Mouse (Mus musculus) erythroblast, embryonic 14.5 days (primary cell): Measurements from ENCODE around the gene Ppp1r12c.

ENCODE experiments used
- GATA1 ChIP-seq: IDR thresholded peaks from 2 replicates; pipeline ENCODE4 v1.6.1; 2012; ENCODE audit warnings: low read length, inconsistent platforms, mixed read lengths
- TAL1 ChIP-seq: IDR thresholded peaks from 3 replicates; pipeline ENCODE4 v1.6.1; 2012; ENCODE audit warnings: low read length, inconsistent platforms, mixed read lengths

DNA sequence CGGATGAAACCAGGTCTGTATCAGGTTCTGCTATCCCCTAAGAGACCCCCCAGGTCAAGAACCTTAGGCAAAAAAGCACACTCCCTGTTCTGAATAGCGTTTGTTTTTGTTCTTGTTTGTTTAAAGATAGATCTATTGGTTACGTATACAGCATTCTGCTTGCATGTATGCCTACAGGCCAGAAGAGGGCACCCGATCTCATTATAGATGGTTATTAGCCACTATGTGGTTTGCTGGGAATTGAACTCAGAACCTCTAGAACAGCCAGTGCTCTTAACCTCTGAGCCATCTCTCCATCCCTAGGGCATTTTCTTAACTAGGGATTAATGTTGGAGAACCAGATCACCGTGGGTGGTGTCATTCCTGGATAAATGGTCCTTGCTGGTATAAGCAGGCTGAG lies 39.9 kb upstream of the Ppp1r12c start:
- no peak for TF ChIP-seq GATA1
- TF ChIP-seq TAL1 = no peak
